Mouse (Mus musculus): ENCODE data around the gene Clstn3.

DNA sequence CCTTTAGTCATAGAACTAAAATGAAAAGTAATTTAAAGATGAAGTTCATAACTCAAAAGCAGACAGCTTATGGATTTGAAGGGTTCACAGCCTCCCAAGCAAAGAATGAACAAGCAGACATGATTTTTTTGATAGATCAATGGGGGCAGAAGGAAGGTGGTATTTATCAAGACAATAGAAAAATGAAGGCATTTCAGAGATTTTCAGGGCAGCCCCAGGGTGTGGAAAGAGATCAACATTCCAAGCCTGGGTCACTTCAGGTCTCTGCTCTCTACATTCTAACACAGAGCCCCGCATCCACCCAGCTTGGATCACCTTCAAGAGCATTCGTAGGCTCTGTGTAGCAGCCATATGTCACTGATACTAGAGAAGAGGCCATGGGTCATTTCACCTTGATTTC is 21.3 kb downstream of the Clstn3 start:
- no peak for TF ChIP-seq CTCF (IDR thresholded peaks at IDR 0.05; ENCODE audit: low read depth)
- no peak for TF ChIP-seq EP300 (IDR thresholded peaks at IDR 0.05; ENCODE audit: low read depth)

Measured in liver, postnatal 0 days (tissue).